Mouse (Mus musculus): ENCODE measurements around the gene Rad17. TPM values are rescaled to one million over a fixed set of nuclear protein-coding genes. Genes with fewer than 3 reads are reported as not detected.

Gene Rad17
- 22.0 and 31.3 TPM in 2 replicates for total RNA-seq (2012; rRNA removed)

DNA sequence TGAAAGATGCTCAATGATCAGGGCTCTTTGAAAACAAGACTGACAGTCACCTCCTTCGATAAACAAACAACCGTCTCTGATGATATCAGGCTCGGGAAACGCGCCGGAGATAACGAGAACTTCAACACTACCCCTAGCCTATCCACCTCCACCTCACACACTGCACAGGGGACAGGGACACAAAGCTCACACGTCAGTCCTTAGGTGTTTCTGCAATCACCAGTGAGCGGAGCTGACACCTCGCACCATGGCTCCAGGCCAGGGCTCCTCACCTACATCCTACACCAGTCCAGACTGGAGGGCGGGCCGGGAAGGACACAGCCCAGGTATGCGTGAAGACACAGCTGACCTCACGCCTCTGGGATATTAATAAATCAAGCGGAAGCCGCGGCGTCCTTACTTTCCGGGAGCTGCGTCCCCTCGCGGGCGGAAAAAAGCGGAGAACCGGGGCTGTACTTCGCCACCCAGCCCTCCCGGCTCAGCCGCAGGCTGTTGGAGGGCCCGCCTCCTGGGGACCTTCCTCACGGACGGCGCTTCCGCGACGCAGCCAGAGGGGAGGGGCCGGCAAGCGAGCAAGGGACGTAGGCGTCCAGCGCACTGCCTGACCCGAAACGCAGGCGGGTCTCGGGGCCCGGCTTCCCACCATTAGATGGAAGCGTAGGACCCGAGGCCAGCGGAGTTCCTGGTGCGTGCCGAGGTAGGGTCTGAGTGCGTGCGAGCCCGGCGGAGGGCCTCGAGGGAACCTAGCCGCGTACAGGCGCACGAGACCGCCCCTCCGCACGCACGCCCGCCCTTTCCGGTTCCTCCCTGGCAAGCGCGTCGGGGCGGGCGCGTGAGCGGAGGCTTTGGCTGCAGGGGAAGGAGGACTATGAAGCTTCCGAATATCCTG is at the start of gene Rad17, which contains the start of gene Ak6:
Gene Rad17, minus strand, starts transcription at position 502 of the 889 bp plus-strand sequence.
Gene Ak6, plus strand, starts transcription at position 430 of the 889 bp plus-strand sequence.
- TF ChIP-seq HCFC1 (IDR thresholded peaks at IDR 0.05; ENCODE audit: borderline replicate concordance, insufficient read depth, low read length) = peak; percentile 89
- no peak for TF ChIP-seq CHD2 (IDR thresholded peaks at IDR 0.05; ENCODE audit: low read depth, low read length)
- peak within 1 kb of the TSS; percentile 98 to 100 for H3K4me3 ChIP-seq (ENCODE audit: insufficient read depth in 1 of 2, low read depth in 1 of 2, low read length in 2 of 2, poor library complexity in 1 of 2, severe bottlenecking in 1 of 2)
- DNase-seq (ENCODE audit: low read depth, low spot score) = peak; percentile 89
- no peaks in the 10 kb centered on the region; the same call in 1 of the 2 replicates for H3K36me3 ChIP-seq (ENCODE audit: control insufficient read depth, insufficient read depth, low read length, poor library complexity, severe bottlenecking)
- H3K27ac ChIP-seq (ENCODE audit: insufficient read depth, low read depth, low read length, poor library complexity, severe bottlenecking) = peak within 1 kb of the TSS; percentile 98
- no peaks in the 10 kb centered on the region for H3K4me1 ChIP-seq (ENCODE audit: control insufficient read depth in 2 of 2, insufficient read depth in 2 of 2, low read length in 2 of 2, poor library complexity in 1 of 2)
- H3K9ac ChIP-seq (ENCODE audit: insufficient read depth, low read depth, low read length, poor library complexity, severe bottlenecking) = peak within 1 kb of the TSS; percentile 100
- no peaks in the 10 kb centered on the region for H3K9me3 ChIP-seq (ENCODE audit: control insufficient read depth, insufficient read depth, low read depth, low read length)
- in situ Hi-C loops (cut with MboI; ENCODE audit: low sequenced_read_pairs in 2 of 2, unreplicated experiment in 2 of 2) = no loop called here

DNA sequence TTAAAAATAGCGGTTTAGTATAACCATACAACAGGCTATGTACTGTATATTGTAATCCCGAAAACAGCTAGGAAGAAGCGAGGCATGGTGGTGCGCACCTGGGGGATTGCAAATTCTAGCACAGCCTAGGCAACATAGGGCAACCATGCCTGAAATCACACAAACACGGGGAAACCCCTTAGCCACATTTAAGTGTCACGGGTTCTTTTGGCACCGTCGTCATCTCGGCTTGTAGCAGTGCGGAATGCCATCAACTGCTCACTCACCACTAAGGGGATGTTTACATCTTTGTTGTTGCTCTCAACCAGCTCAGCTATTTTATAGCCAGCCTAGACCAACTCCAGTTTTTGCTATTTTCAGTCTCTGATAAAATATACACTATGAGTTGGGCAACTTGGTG is 48.0 kb upstream of the Rad17 start:
- in situ Hi-C loops (cut with MboI; ENCODE audit: low sequenced_read_pairs in 2 of 2, unreplicated experiment in 2 of 2) = no loop called here

DNA sequence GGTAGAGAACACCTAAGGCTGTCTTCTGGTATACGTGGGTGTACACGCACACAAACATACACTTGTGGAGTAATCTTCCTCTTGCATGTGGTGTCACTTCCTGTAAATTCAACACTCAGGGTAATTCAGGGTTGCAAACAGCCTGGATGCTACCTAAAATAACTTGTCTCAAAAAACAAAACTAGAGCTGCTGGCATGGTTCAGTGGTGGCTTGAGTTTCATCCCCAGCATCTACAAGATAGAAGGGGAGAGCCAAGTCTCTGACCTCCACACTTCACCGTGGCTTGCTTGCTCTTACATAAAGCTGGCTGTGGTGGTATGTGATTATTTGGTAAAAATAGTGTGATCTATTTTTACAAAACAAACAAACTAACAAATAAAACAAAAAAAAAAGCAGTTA is 46.7 kb upstream of the Rad17 start:
- H3K4me3 ChIP-seq (ENCODE audit: insufficient read depth in 1 of 2, low read depth in 1 of 2, low read length in 2 of 2, poor library complexity in 1 of 2, severe bottlenecking in 1 of 2) = no peak overlapping the region
- H3K9ac ChIP-seq (ENCODE audit: insufficient read depth, low read depth, low read length, poor library complexity, severe bottlenecking) = no peak overlapping the region
- no peak for DNase-seq (ENCODE audit: low read depth, low spot score)
- H3K9me3 ChIP-seq (ENCODE audit: control insufficient read depth, insufficient read depth, low read depth, low read length) = no peaks in the 10 kb centered on the region
- TF ChIP-seq ZNF384 (IDR thresholded peaks at IDR 0.05; ENCODE audit: low read depth, low read length) (no peak), CHD2 (IDR thresholded peaks at IDR 0.05; ENCODE audit: low read depth, low read length) (no peak), MAFK (IDR thresholded peaks at IDR 0.05; ENCODE audit: insufficient read depth, low read depth, low read length) (no peak), ZC3H11A (IDR thresholded peaks at IDR 0.05; ENCODE audit: borderline replicate concordance, low read depth, low read length) (no peak)
- H3K27ac ChIP-seq (ENCODE audit: insufficient read depth, low read depth, low read length, poor library complexity, severe bottlenecking) = no peak overlapping the region
- in situ Hi-C loops (cut with MboI; ENCODE audit: low sequenced_read_pairs in 2 of 2, unreplicated experiment in 2 of 2) = no loop called here
- no peaks in the 10 kb centered on the region for H3K4me1 ChIP-seq (ENCODE audit: control insufficient read depth in 2 of 2, insufficient read depth in 2 of 2, low read length in 2 of 2, poor library complexity in 1 of 2)
- H3K36me3 ChIP-seq (ENCODE audit: control insufficient read depth, insufficient read depth, low read length, poor library complexity, severe bottlenecking) = peaks cover 8% of the 10 kb centered on the region; the same call in 1 of the 2 replicates

More for the DNA sequence above, 48.0 kb upstream of the Rad17 start:
- TF ChIP-seq CHD2 (IDR thresholded peaks at IDR 0.05; ENCODE audit: low read depth, low read length) (no peak), ZNF384 (IDR thresholded peaks at IDR 0.05; ENCODE audit: low read depth, low read length) (no peak), MAFK (IDR thresholded peaks at IDR 0.05; ENCODE audit: insufficient read depth, low read depth, low read length) (no peak), ZC3H11A (IDR thresholded peaks at IDR 0.05; ENCODE audit: borderline replicate concordance, low read depth, low read length) (no peak)
- DNase-seq (ENCODE audit: low read depth, low spot score) = no peak
- H3K9ac ChIP-seq (ENCODE audit: insufficient read depth, low read depth, low read length, poor library complexity, severe bottlenecking) = no peak overlapping the region
- H3K9me3 ChIP-seq (ENCODE audit: control insufficient read depth, insufficient read depth, low read depth, low read length) = no peaks in the 10 kb centered on the region
- no peaks in the 10 kb centered on the region for H3K4me1 ChIP-seq (ENCODE audit: control insufficient read depth in 2 of 2, insufficient read depth in 2 of 2, low read length in 2 of 2, poor library complexity in 1 of 2)
- H3K27ac ChIP-seq (ENCODE audit: insufficient read depth, low read depth, low read length, poor library complexity, severe bottlenecking) = no peak overlapping the region
- H3K4me3 ChIP-seq (ENCODE audit: insufficient read depth in 1 of 2, low read depth in 1 of 2, low read length in 2 of 2, poor library complexity in 1 of 2, severe bottlenecking in 1 of 2) = no peak overlapping the region
- H3K36me3 ChIP-seq (ENCODE audit: control insufficient read depth, insufficient read depth, low read length, poor library complexity, severe bottlenecking) = peaks cover 16% of the 10 kb centered on the region

DNA sequence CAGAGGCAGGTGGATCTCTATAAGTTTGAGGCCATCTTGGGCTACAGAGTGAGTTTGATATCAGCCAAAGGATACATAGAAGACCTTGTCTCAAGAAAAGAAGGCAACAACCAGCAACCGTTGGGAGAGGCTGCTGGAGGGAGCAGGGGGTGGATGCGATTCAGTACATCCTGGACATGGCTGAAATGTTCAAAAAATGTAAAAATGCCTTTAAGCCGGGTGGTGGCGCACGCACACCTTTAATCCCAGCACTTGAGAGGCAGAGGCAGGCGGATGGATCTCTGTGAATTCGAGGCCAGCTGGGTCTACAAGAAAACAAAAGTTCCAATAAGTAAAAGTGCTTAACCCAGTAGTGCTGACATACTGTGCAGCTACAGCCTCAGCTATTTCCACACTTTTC is 36.7 kb upstream of the Rad17 start:
- no peak overlapping the region for H3K4me3 ChIP-seq (ENCODE audit: insufficient read depth in 1 of 2, low read depth in 1 of 2, low read length in 2 of 2, poor library complexity in 1 of 2, severe bottlenecking in 1 of 2)
- no peak for TF ChIP-seq HCFC1 (IDR thresholded peaks at IDR 0.05; ENCODE audit: borderline replicate concordance, insufficient read depth, low read length)
- no peak for TF ChIP-seq ZC3H11A (IDR thresholded peaks at IDR 0.05; ENCODE audit: borderline replicate concordance, low read depth, low read length)
- no peak for TF ChIP-seq CHD2 (IDR thresholded peaks at IDR 0.05; ENCODE audit: low read depth, low read length)
- TF ChIP-seq MAFK (IDR thresholded peaks at IDR 0.05; ENCODE audit: insufficient read depth, low read depth, low read length) = no peak
- no peak for TF ChIP-seq ZNF384 (IDR thresholded peaks at IDR 0.05; ENCODE audit: low read depth, low read length)
- no peaks in the 10 kb centered on the region for H3K4me1 ChIP-seq (ENCODE audit: control insufficient read depth in 2 of 2, insufficient read depth in 2 of 2, low read length in 2 of 2, poor library complexity in 1 of 2)
- no peak overlapping the region for H3K27ac ChIP-seq (ENCODE audit: insufficient read depth, low read depth, low read length, poor library complexity, severe bottlenecking)
- no peaks in the 10 kb centered on the region for H3K9me3 ChIP-seq (ENCODE audit: control insufficient read depth, insufficient read depth, low read depth, low read length)
- in situ Hi-C loops (cut with MboI; ENCODE audit: low sequenced_read_pairs in 2 of 2, unreplicated experiment in 2 of 2) = no loop called here
- no peak for DNase-seq (ENCODE audit: low read depth, low spot score)
- no peaks in the 10 kb centered on the region for H3K36me3 ChIP-seq (ENCODE audit: control insufficient read depth, insufficient read depth, low read length, poor library complexity, severe bottlenecking)
- H3K9ac ChIP-seq (ENCODE audit: insufficient read depth, low read depth, low read length, poor library complexity, severe bottlenecking) = no peak overlapping the region

Data from ES-E14 (cell line).